Mouse (Mus musculus) embryonic facial prominence, embryonic 14.5 days (tissue): ENCODE results near the gene Cyp2f2. TPM values are rescaled to one million over a fixed set of nuclear protein-coding genes. Genes with fewer than 3 reads are reported as not detected.

Experiments used
- ATAC-seq: fragments of 200-750 bp; cut with Nextera tagmentation; 2 replicates; pipeline ENCODE4 v1.8.0; 2017; ENCODE audit warnings: low read depth, moderate number of reproducible peaks, moderate TSS enrichment
- DNase-seq: peaks from one replicate; pipeline ENCODE4 v3.0.0-alpha.2; 2015; ENCODE audit warnings: low spot score
- H3K27ac ChIP-seq: fragments of 300-500 bp; sonication (generic); replicated peaks from 2 replicates; pipeline ENCODE4 v1.5.1; 2014; ENCODE audit warnings: low read depth, mild to moderate bottlenecking, low read length, moderate library complexity
- H3K27me3 ChIP-seq: fragments of 300-500 bp; sonication (generic); replicated peaks from 2 replicates; pipeline ENCODE4 v1.6.1; 2014; ENCODE audit warnings: low read length; ENCODE audit not compliant: control insufficient read depth, insufficient read depth
- H3K36me3 ChIP-seq: fragments of 300-500 bp; sonication (generic); 2 replicates; pipeline ENCODE4 v1.6.1; 2014; ENCODE audit warnings: low read length, mixed read lengths; ENCODE audit not compliant: control insufficient read depth, insufficient read depth
- H3K4me1 ChIP-seq: fragments of 300-500 bp; sonication (generic); 2 replicates; pipeline ENCODE4 v1.6.1; 2014; ENCODE audit warnings: antibody characterized with exemption, low read length; ENCODE audit not compliant: control insufficient read depth, insufficient read depth
- H3K4me2 ChIP-seq: fragments of 300-500 bp; sonication (generic); 2 replicates; pipeline ENCODE4 v1.6.1; 2014; ENCODE audit warnings: low read depth, mild to moderate bottlenecking, low read length, moderate library complexity, mixed read lengths
- H3K4me3 ChIP-seq: fragments of 300-500 bp; sonication (generic); 2 replicates; pipeline ENCODE4 v1.5.1; 2014; ENCODE audit warnings: low read depth, mild to moderate bottlenecking, low read length
- H3K9ac ChIP-seq: fragments of 300-500 bp; sonication (generic); 2 replicates; pipeline ENCODE4 v1.6.1; 2014; ENCODE audit warnings: low read depth, mild to moderate bottlenecking, low read length, moderate library complexity, mixed read lengths
- H3K9me3 ChIP-seq: fragments of 300-500 bp; sonication (generic); 2 replicates; pipeline ENCODE4 v1.6.1; 2016; ENCODE audit warnings: low read length; ENCODE audit not compliant: control insufficient read depth
- WGBS: fragments of 180-500 bp; shearing (Covaris S2); extraction: QIAGEN DNeasy Blood & Tissue Kit; methylation state at CpG from one replicate; pipeline ENCODE4 v1.1.7; 2014; 5-methylcytosine and 5-hydroxymethylcytosine counted together
- polyA plus RNA-seq: library from polyadenylated mRNA; unstranded; fragments of >200 nt; fragmentation: Nextera tagmentation; extraction: Ambion mirVana; gene quantifications from 2 replicates; pipeline ENCODE4 v1.2.1, GENCODE M21; 2014

Cyp2f2 gene
- polyA plus RNA-seq, 1 experiment from 2014 or later, result 64.4 TPM

DNA sequence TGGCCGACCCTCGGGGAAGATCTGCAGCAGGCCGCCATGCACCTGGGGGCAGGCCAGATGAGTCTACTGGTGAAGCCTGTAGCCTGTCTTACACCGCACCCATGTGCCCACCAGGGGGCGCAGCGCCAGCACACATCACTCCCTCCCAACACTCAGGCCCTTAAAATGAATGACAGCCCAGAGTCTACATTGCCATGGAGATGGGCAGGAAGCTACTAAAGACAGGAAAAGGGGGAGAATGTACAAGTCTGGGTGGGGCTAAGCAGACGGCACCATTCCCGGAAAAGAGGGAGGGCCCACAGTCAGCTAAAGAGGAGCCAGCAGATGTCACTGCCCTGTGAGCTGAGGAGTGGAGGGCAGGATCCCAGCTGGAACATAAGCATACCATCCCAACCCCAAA is 40.2 kb downstream of the Cyp2f2 start:
- Histone ChIP-seq H3K27me3 (no peaks in the 10 kb centered on the region), H3K27ac (no peak overlapping the region), H3K4me1 (peaks cover 22% of the 10 kb centered on the region), H3K36me3 (peaks cover 56% of the 10 kb centered on the region), H3K4me3 (no peak overlapping the region), H3K9me3 (no peaks in the 10 kb centered on the region), H3K4me2 (no peak overlapping the region), H3K9ac (no peak overlapping the region; the same call in 1 of the 2 replicates)
- peak; percentile 92 for DNase-seq
- 12% methylated on average over 8 of the region's 8 CpGs for WGBS
- ATAC-seq, result peak; percentile 93

DNA sequence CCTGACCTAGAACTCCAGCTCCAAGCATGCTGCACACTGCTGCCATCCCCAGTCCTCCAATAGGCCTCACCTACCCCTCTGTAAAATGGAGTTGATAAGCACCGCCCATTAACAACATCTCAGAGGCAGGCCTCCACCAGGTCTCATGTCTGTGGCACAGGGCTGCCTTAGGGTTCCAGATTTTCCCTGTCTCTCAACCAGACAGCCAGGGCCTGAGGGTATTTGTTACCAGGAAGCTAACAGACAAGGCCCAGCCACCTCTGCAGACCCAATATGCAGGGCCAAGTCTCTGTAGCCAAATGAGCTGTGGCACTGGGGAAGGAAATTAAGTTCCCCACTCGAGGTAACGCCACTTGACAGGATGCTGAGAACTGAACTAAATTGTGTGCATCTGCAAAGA is 41.2 kb downstream of the Cyp2f2 start:
- Histone ChIP-seq H3K9ac (no peak overlapping the region), H3K9me3 (no peaks in the 10 kb centered on the region), H3K4me3 (no peak overlapping the region), H3K4me1 (peaks cover 30% of the 10 kb centered on the region), H3K27me3 (no peaks in the 10 kb centered on the region), H3K27ac (no peak overlapping the region), H3K36me3 (peaks cover 61% of the 10 kb centered on the region), H3K4me2 (no peak overlapping the region)
- no peak for ATAC-seq
- DNase-seq, result no peak
- 84% methylated on average over 3 of the region's 3 CpGs for WGBS

DNA sequence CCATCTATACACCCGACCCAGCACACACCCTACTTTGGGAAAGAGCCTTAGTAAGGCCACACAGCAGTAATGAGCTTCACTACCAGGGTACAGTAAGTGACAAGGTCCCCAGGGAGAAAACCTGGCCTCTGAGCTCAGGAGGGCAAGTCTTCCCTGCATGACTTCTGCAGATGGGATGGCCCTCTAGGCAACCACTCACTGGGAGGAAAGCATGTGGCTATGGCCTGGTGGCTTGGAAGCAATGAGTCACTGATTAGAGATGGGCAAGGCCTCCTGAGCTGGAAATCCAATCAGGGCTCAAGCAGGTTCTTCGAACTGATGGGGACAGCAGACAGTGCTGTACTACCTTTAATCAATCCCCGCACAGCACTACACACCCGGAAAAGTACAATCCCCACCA is 42.0 kb downstream of the Cyp2f2 start:
- DNase-seq (no peak), ATAC-seq (no peak)
- Histone ChIP-seq H3K4me3 (no peak overlapping the region), H3K27me3 (no peaks in the 10 kb centered on the region), H3K4me2 (no peak overlapping the region), H3K9me3 (no peaks in the 10 kb centered on the region), H3K9ac (0 out of 2 replicates have a peak overlapping the region, but pooled peaks have one; percentile 19), H3K36me3 (peaks cover 61% of the 10 kb centered on the region), H3K4me1 (peaks cover 30% of the 10 kb centered on the region), H3K27ac (no peak overlapping the region)
- WGBS, result 88% methylated on average over 4 of the region's 4 CpGs

DNA sequence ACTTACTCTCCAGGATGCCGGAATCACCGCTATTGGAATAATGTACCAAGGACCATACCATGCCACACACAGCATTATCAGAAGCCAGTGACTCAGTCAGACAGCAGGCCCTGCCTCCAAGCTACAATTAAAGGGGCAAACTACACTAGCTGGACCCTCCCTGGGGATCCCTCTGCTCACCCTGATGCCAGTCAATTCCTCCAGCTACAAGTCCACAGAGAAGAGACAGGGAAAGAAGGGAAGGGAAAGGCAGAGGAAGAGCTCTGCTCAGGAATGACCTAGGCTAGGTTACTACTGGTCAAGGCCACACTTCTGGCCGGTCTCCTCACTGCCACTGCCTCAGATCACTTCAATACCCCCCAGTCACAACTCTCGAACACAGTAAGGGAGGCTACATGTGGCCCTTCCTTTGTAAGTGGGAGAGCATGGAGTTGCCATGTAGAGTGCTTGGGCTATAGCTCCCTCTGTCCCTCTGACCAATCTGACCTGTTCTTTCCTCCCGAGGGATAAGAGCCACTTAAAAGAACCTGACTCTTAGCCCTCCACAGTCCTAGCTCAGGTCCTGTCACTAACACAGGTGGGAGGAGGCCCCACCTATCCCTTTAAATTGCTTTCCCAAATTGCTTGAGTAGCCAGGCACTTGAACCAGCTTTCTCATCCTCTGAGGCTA is 43.2 kb downstream of the Cyp2f2 start:
- 73% methylated on average over 5 of the region's 5 CpGs for WGBS
- peak overlapping the region; percentile 69; the same call in 1 of the 2 replicates for H3K4me2 ChIP-seq

DNA sequence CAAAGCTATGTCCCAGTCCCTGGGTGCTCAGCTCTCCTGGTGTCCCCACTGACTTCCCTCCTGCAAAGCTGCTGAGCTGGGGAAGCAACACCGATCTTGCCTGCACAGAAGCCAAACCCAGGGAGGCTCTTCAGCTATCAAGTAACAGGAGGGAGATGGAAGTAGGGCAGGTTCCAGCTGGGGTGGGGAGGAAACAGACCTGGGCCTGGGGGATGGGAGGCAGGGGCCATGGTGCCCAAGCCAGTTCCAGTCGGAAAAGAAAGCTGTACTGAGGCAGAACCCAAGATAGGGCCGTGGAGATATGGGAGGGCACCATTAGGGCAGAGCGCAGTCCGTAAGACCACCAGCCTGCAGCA is 43.7 kb downstream of the Cyp2f2 start:
- WGBS, result 70% methylated on average over 5 of the region's 5 CpGs
- Histone ChIP-seq H3K27ac (no peak overlapping the region), H3K9ac (0 out of 2 replicates have a peak overlapping the region, but pooled peaks have one; percentile 90), H3K27me3 (no peaks in the 10 kb centered on the region), H3K9me3 (no peaks in the 10 kb centered on the region), H3K36me3 (peaks cover 47% of the 10 kb centered on the region), H3K4me3 (no peak overlapping the region), H3K4me2 (peak overlapping the region; percentile 69; the same call in 1 of the 2 replicates), H3K4me1 (peaks cover 30% of the 10 kb centered on the region)
- no peak for ATAC-seq
- DNase-seq, result no peak

More for the DNA sequence above, 43.2 kb downstream of the Cyp2f2 start:
- DNase-seq (no peak), ATAC-seq (no peak)
- no peaks in the 10 kb centered on the region for H3K27me3 ChIP-seq
- peaks cover 52% of the 10 kb centered on the region for H3K36me3 ChIP-seq
- H3K4me3 ChIP-seq, result no peak overlapping the region
- H3K9ac ChIP-seq, result 0 out of 2 replicates have a peak overlapping the region, but pooled peaks have one; percentile 90
- peaks cover 30% of the 10 kb centered on the region for H3K4me1 ChIP-seq
- H3K9me3 ChIP-seq, result no peaks in the 10 kb centered on the region
- no peak overlapping the region for H3K27ac ChIP-seq

DNA sequence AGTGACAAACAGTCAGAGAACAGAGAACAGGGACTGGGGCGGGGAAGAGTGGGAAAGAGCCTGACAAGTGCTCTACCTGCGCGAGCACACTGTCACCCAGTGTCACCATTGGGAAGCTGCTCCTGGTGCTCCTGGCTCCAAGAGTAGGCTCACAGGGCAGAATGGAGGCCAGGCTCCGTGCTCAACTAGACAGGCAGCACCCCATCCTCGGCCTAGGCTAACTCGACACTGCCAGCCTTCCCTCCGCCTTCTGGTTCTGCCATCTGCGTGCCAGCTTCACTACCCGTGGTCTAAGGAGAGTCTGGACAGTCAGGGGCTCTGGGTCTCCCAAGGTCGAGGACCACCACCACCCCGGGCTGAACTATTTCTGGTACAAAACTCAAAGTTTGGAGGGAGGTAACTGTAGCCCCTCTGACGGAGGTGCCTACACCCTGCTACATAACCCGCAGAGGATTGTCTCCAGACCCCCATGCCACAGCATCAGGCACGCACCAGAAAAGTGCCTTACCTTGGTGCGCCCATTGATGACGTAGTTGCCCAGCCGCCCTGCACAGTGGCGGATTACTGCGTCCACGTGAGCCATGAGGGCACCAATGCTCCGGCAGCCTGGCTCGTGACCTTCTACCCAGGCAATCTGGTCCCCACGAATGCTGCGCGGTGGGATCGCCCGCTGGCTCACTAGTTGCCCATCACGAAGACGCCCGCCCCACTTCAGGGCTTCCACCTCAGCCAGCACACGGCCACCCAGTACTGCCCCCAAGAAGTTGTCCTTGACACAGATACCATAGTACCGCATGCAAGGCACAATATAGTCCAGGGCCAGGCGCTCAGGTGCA is 44.6 kb downstream of the Cyp2f2 start:
- WGBS, result 81% methylated on average over 32 of the region's 33 CpGs
- no peaks in the 10 kb centered on the region for H3K27me3 ChIP-seq
- peak overlapping the region; percentile 69; the same call in 1 of the 2 replicates for H3K4me3 ChIP-seq
- peaks cover 38% of the 10 kb centered on the region for H3K36me3 ChIP-seq
- peak overlapping the region; percentile 69 for H3K4me2 ChIP-seq
- peaks cover 30% of the 10 kb centered on the region for H3K4me1 ChIP-seq
- DNase-seq (no peak), ATAC-seq (no peak)
- H3K9me3 ChIP-seq, result no peaks in the 10 kb centered on the region
- no peak overlapping the region for H3K27ac ChIP-seq
- H3K9ac ChIP-seq, result peak overlapping the region; percentile 90

DNA sequence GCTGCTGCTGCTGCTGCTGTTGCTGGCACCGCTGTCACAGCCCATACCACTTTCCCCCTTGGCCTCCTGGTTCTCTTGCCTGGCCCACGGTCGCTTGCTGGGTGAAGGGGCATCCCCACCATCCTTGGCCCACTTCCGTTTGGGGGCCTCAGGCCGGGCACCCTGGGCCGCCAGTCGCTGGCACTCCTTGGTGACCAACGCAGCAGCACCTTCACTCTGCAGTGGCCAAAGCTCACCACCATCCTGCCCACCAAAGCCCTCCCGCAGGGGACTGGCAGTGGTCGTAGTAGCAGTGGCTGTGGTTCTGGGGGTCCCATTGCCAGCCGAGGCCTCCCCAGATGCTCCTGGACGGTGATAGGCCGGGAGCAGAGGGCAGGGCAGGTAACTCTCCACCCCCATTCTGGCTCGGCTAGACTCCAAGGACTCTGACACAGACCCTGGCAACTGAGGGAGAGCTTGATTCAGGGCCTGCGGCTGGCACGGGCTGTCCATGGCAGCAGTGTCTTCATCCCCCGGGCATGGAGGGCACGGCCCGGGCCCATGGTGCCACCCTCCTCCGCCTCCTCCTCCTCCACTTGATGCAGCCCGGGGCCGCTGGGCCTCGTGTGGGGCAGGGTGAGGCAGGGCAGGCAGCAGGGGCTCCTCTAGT is 45.4 kb downstream of the Cyp2f2 start:
- no peak for DNase-seq
- H3K9me3 ChIP-seq, result no peaks in the 10 kb centered on the region
- peaks cover 27% of the 10 kb centered on the region for H3K4me1 ChIP-seq
- WGBS, result 75% methylated on average over 20 of the region's 23 CpGs
- peak overlapping the region; percentile 69 for H3K4me3 ChIP-seq
- no peaks in the 10 kb centered on the region for H3K27me3 ChIP-seq
- peaks cover 37% of the 10 kb centered on the region for H3K36me3 ChIP-seq
- H3K9ac ChIP-seq, result peak overlapping the region; percentile 90
- no peak overlapping the region for H3K27ac ChIP-seq
- no peak for ATAC-seq
- peak overlapping the region; percentile 69 for H3K4me2 ChIP-seq

DNA sequence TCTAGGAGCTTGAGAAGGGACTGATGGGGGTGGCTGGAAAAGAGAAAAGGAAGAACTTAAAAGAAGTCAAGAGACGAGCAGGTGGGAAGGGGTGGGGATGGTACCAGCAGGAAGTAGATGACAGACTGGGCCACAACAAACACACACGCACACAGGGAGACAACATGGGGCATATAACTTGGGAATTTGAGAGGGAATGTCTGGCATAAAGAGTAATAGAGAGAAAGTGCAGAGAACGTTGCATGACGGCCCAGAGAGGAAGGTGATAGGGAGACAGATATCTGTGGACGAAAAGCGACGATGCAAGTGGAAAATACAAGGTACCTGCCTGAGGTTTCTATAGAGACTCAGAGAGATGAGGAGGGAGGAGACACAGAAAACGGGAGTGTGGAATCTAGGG is 46.0 kb downstream of the Cyp2f2 start:
- 3% methylated on average over 8 of the region's 8 CpGs for WGBS
- Histone ChIP-seq H3K4me2 (peak overlapping the region; percentile 69), H3K9me3 (no peaks in the 10 kb centered on the region), H3K4me1 (peaks cover 23% of the 10 kb centered on the region), H3K9ac (peak overlapping the region; percentile 90), H3K36me3 (peaks cover 42% of the 10 kb centered on the region), H3K27me3 (no peaks in the 10 kb centered on the region), H3K4me3 (peak overlapping the region; percentile 69), H3K27ac (peak overlapping the region; percentile 97)
- DNase-seq (no peak), ATAC-seq (no peak)
